In genomic region chr10:40674151-40674550, GRCm38 (mm10) we compare ENCODE assay signal across 9 mouse cellular contexts. TPM values are rescaled to one million over a fixed set of nuclear protein-coding genes. Genes with fewer than 3 reads are reported as not detected.
A peak's percentile ranks its signal among the peaks of the same experiment; 100 is the strongest.
DNase-seq lines count a peak whose midpoint lies in the region; ATAC-seq and TF ChIP-seq lines count a peak whose summit lies in the region.
"Had no signal": no experiment of that assay in that cellular context is flagged by ENCODE, and none has a peak within 500 bp of the region (broad histone marks: within the 10 kb centered on the region; RNA-seq: fewer than 3 reads in every experiment).

No protein-coding gene starts in this region.

- no peaks in the 10 kb centered on the region for H3K36me3 ChIP-seq in heart, embryonic 15.5 days
- H3K36me3 ChIP-seq in liver, postnatal 0 days (replicated peaks; ENCODE audit: insufficient read depth, low read length) = no peaks in the 10 kb centered on the region

- H3K4me1 ChIP-seq in heart, embryonic 15.5 days (replicated peaks) = peaks cover 7% of the 10 kb centered on the region
- H3K4me1 ChIP-seq in liver, postnatal 0 days (ENCODE audit: insufficient read depth) = no peaks in the 10 kb centered on the region

- H3K4me3 ChIP-seq in heart, embryonic 15.5 days = peak overlapping the region; percentile 23
- no peak overlapping the region for H3K4me3 ChIP-seq in liver, postnatal 0 days (ENCODE audit: low read depth, low read length)

- TF ChIP-seq EP300 in liver, postnatal 0 days (IDR thresholded peaks at IDR 0.05; ENCODE audit: low read depth) = no peak

- WGBS in heart, embryonic 15.5 days = 9% methylated on average over 13 of the region's 13 CpGs
- 11% methylated on average over 13 of the region's 13 CpGs for WGBS in liver, postnatal 0 days (ENCODE audit: insufficient replicate concordance)

- no peak for DNase-seq in heart, adult 18-20 months
- DNase-seq in embryo, embryonic 10.5 days (ENCODE audit: low spot score) = peak; percentile 43
- peak; percentile 35 for DNase-seq in forelimb bud, embryonic 11.5 days (ENCODE audit: low read depth, low spot score)
- DNase-seq in liver, postnatal 0 days = no peak
- DNase-seq in ovary, adult 18-20 months (ENCODE audit: low spot score) = no peak
- DNase-seq in cerebellum, adult 18-20 months = no peak
- no peak for DNase-seq in frontal cortex, adult 2 months (ENCODE audit: extremely low spot score in 1 of 2, low spot score in 1 of 2)

- ATAC-seq in heart, embryonic 15.5 days (replicated peaks; ENCODE audit: insufficient number of reproducible peaks, insufficient read depth, low FRiP score, low read depth) = no peak
- no peak for ATAC-seq in liver, postnatal 0 days

- no peak overlapping the region for H3K27ac ChIP-seq in heart, embryonic 15.5 days
- no peak overlapping the region for H3K27ac ChIP-seq in liver, postnatal 0 days (ENCODE audit: low read depth)

- no peaks in the 10 kb centered on the region for H3K9me3 ChIP-seq in heart, embryonic 15.5 days (replicated peaks)
- no peaks in the 10 kb centered on the region for H3K9me3 ChIP-seq in liver, postnatal 0 days (ENCODE audit: low read length)

- H3K27me3 ChIP-seq in heart, embryonic 15.5 days = no peaks in the 10 kb centered on the region
- H3K27me3 ChIP-seq in liver, postnatal 0 days (ENCODE audit: insufficient read depth, low read length) = 0 out of 2 replicates have a peak, but pooled peaks cover 3% of the 10 kb centered on the region

- peak overlapping the region; percentile 57 for H3K4me2 ChIP-seq in heart, embryonic 15.5 days
- peak overlapping the region; percentile 13; the same call in 1 of the 2 replicates for H3K4me2 ChIP-seq in liver, postnatal 0 days (ENCODE audit: low read depth, low read length)

- no peak for TF ChIP-seq CTCF in liver, postnatal 0 days (IDR thresholded peaks at IDR 0.05; ENCODE audit: low read depth)

- no peak overlapping the region for H3K9ac ChIP-seq in heart, embryonic 15.5 days
- H3K9ac ChIP-seq in liver, postnatal 0 days (replicated peaks) = no peak overlapping the region

RNA-seq across cellular contexts. Expression of gene Mettl24, which starts 8.9 kb away (rescaled TPM):
- polyA plus RNA-seq in heart, embryonic 15.5 days (2015; fragmentation: Nextera tagmentation; extraction: Ambion mirVana) = 2.9 and 3.0 TPM in 2 replicates
- 1 to 10 TPM; 1.3 to 1.6 TPM for total RNA-seq in heart, adult 18-20 months (2021)
- polyA plus RNA-seq in liver, postnatal 0 days (2015; fragmentation: Nextera tagmentation; extraction: Ambion mirVana) = 0.30 and 0.45 TPM in 2 replicates
- 1.1 and 1.2 TPM in 2 replicates for polyA plus RNA-seq in frontal cortex, adult 2 months (2012; rRNA removed)

RNA-seq across cellular contexts. Expression of gene Ddo, which starts 44.3 kb away (rescaled TPM):
- polyA plus RNA-seq in heart, embryonic 15.5 days (2015; fragmentation: Nextera tagmentation; extraction: Ambion mirVana) = 20.9 and 22.5 TPM in 2 replicates
- total RNA-seq in heart, adult 18-20 months (2021) = 10 to 100 TPM; 27.7 to 36.2 TPM
- 0.86 and 1.2 TPM in 2 replicates for polyA plus RNA-seq in liver, postnatal 0 days (2015; fragmentation: Nextera tagmentation; extraction: Ambion mirVana)
- 11.0 and 11.9 TPM in 2 replicates for polyA plus RNA-seq in frontal cortex, adult 2 months (2012; rRNA removed)
- total RNA-seq: ES-E14 had no signal

Comparison
In these comparisons a context has a peak if more than half of its experiments do, and no peak if none do; other contexts are left out.
1. DNase-seq: peak in embryo, embryonic 10.5 days (single experiment) and forelimb bud, embryonic 11.5 days (single experiment); none in heart, adult 18-20 months (0 of 2), liver, postnatal 0 days (single experiment), ovary, adult 18-20 months (single experiment), cerebellum, adult 18-20 months (0 of 2) and frontal cortex, adult 2 months (0 of 2).